Mouse (Mus musculus) brain, embryonic 14.5 days (tissue): ENCODE measurements around the gene Skiv2l. TPM values are rescaled to one million over a fixed set of nuclear protein-coding genes. Genes with fewer than 3 reads are reported as not detected.

Experiments
- DNase-seq: peaks from one replicate; pipeline ENCODE4 v3.0.0-alpha.2; 2011; ENCODE audit warnings: low read depth
- CTCF ChIP-seq: fragments of 200-500 bp; IDR thresholded peaks from 2 replicates; pipeline ENCODE4 v1.5.1; 2012; ENCODE audit warnings: inconsistent platforms, mild to moderate bottlenecking, moderate library complexity, borderline replicate concordance; ENCODE audit not compliant: insufficient read depth, insufficient read length; ENCODE audit errors: extremely low read depth
- POLR2A ChIP-seq: fragments of 200-500 bp; IDR thresholded peaks from 2 replicates; pipeline ENCODE4 v1.6.1; 2012; ENCODE audit warnings: mild to moderate bottlenecking, inconsistent platforms, borderline replicate concordance; ENCODE audit not compliant: poor library complexity, insufficient read depth, insufficient read length, severe bottlenecking; ENCODE audit errors: extremely low read depth
- polyA plus RNA-seq: library from polyadenylated mRNA; depleted of rRNA; stranded (reverse); fragments of >200 nt; gene quantifications from 2 replicates; pipeline ENCODE4 v1.2.3, GENCODE M21; 2012; rRNA removed

Gene Skiv2l
- polyA plus RNA-seq, 1 experiment, result 88.8 TPM

DNA sequence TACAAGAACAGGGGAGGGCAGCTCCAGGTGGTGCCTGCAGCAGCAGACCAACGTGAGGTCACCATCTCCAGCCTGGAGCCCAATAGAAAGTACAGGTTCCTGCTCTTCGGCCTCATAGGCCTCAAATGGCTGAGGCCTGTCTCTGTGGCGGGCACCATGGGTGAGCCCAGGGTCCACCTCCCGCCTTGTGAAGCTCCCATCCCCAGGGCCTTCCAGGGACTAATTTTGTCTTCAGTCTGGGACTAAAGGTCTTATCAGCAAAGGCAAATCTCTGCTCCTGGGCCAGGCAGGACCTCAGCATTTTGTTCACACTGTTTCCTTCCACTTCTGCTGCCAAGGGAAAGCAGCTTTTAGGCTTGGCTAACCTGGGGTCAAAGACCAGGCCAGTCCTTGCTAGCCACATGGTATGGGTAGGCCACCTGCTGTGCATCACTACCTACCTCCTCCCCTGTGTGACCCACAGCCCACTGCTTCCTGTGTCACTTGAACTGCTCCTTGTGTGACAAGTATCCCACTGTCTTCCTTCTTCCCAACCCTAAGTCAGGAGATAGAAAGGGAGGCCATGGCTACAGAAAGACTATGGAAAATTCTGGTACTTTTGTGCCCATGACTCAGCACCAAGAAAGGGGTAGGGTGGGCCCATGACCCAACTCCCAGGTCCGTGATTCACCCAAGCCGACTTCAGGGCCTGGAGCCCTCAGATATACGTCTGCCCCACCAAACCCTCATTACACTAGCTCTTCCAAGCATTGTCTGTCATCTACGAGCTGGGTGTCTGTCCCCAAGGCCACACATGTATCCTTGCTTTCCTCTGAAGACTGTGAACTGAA lies 53.5 kb downstream of the Skiv2l start:
- no peak for DNase-seq
- TF ChIP-seq CTCF (no peak), POLR2A (no peak)

DNA sequence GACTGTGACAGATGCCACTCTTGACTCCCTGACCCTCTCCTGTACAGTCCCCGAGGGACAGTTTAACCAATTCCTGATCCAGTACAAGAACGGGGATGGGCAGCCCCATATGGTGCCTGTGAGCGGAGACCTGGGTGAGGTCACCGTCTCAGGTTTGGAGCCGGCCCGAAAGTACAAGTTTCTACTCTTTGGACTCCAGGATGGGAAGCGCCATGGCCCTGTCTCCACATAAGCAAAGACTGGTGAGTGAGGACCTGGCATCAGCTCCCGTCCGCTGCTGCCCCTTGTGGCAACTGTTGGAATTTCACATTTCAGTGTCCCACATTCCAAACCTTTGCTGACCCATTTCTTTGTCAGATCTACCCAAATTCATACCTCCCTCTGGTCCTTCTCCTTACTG lies 54.4 kb downstream of the Skiv2l start:
- peak; percentile 48; the same call in 1 of the 2 replicates for TF ChIP-seq CTCF
- TF ChIP-seq POLR2A, result no peak
- peak; percentile 2 for DNase-seq

- TF ChIP-seq CTCF, result no peak
- no peak for TF ChIP-seq POLR2A
- no peak for DNase-seq
Observed at GRCm38 (mm10) chr17:34795016-34795415, 55.0 kb downstream of the Skiv2l start.

Other genes with a start within 250 kb of the Skiv2l start
- gene Rnf5, start 246.5 kb downstream of the Skiv2l start, polyA plus RNA-seq, result 189 and 227 TPM in 2 replicates
- gene Agpat1, start 245.9 kb downstream of the Skiv2l start, polyA plus RNA-seq, result 251 and 279 TPM in 2 replicates
- 9.2 and 10.3 TPM in 2 replicates for gene Egfl8, start 234.2 kb downstream of the Skiv2l start, polyA plus RNA-seq
- 29.3 and 31.7 TPM in 2 replicates for gene Ppt2, start 221.7 kb downstream of the Skiv2l start, polyA plus RNA-seq
- 53.2 and 63.8 TPM in 2 replicates for gene Prrt1, start 220.7 kb downstream of the Skiv2l start, polyA plus RNA-seq
- gene Fkbpl, start 205.4 kb downstream of the Skiv2l start, polyA plus RNA-seq, result 3.8 and 6.8 TPM in 2 replicates
- 113 and 133 TPM in 2 replicates for gene Atf6b, start 203.1 kb downstream of the Skiv2l start, polyA plus RNA-seq
- gene Tnxb, start 179.7 kb downstream of the Skiv2l start, polyA plus RNA-seq, result 0.33 and 0.70 TPM in 2 replicates
- 0.04 TPM in 2 replicates for gene C4b, start 106.3 kb downstream of the Skiv2l start, polyA plus RNA-seq
- gene Cyp21a1, start 45.6 kb downstream of the Skiv2l start, polyA plus RNA-seq, result 0.04 TPM in 2 replicates
- 57.1 and 75.0 TPM in 2 replicates for gene Stk19, start 13.3 kb downstream of the Skiv2l start, polyA plus RNA-seq
- 73.5 and 101 TPM in 2 replicates for gene Dxo, start 13.2 kb downstream of the Skiv2l start, polyA plus RNA-seq
- 62.1 and 66.0 TPM in 2 replicates for gene Nelfe, start 181 bp upstream of the Skiv2l start, polyA plus RNA-seq
- gene Cfb, start 12.3 kb upstream of the Skiv2l start, polyA plus RNA-seq, result 0.21 and 0.42 TPM in 2 replicates
- gene Zbtb12, start 29.3 kb upstream of the Skiv2l start, polyA plus RNA-seq, result 116 and 135 TPM in 2 replicates
- 0.04 TPM in 1 of 2 replicates, not detected in the other for gene Gm20547, start 31.8 kb upstream of the Skiv2l start, polyA plus RNA-seq
- 1.1 and 2.3 TPM in 2 replicates for gene C2, start 48.1 kb upstream of the Skiv2l start, polyA plus RNA-seq
- 350 and 361 TPM in 2 replicates for gene Ehmt2, start 48.3 kb upstream of the Skiv2l start, polyA plus RNA-seq
- gene Slc44a4, start 64.3 kb upstream of the Skiv2l start, polyA plus RNA-seq, result 0.06 and 0.07 TPM in 2 replicates
- 28.0 and 29.6 TPM in 2 replicates for gene Neu1, start 81.0 kb upstream of the Skiv2l start, polyA plus RNA-seq
- 6.3 and 7.1 TPM in 2 replicates for gene Hspa1b, start 109.0 kb upstream of the Skiv2l start, polyA plus RNA-seq
- gene Gm20481, start 119.7 kb upstream of the Skiv2l start, polyA plus RNA-seq, result not detected in 2 replicates
- gene Hspa1a, start 121.9 kb upstream of the Skiv2l start, polyA plus RNA-seq, result 6.3 and 6.6 TPM in 2 replicates
- 0.14 and 0.40 TPM in 2 replicates for gene Hspa1l, start 122.5 kb upstream of the Skiv2l start, polyA plus RNA-seq
- gene Lsm2, start 131.7 kb upstream of the Skiv2l start, polyA plus RNA-seq, result 136 and 185 TPM in 2 replicates
- 99.2 and 119 TPM in 2 replicates for gene Vars, start 150.8 kb upstream of the Skiv2l start, polyA plus RNA-seq
- 0.49 and 0.71 TPM in 2 replicates for gene Vwa7, start 166.4 kb upstream of the Skiv2l start, polyA plus RNA-seq
- 4.0 and 6.5 TPM in 2 replicates for gene Sapcd1, start 177.8 kb upstream of the Skiv2l start, polyA plus RNA-seq
- gene Msh5, start 196.5 kb upstream of the Skiv2l start, polyA plus RNA-seq, result 4.2 and 6.4 TPM in 2 replicates
- 69.6 and 89.8 TPM in 2 replicates for gene Clic1, start 199.8 kb upstream of the Skiv2l start, polyA plus RNA-seq
- gene Ddah2, start 208.8 kb upstream of the Skiv2l start, polyA plus RNA-seq, result 322 and 438 TPM in 2 replicates
- 0.42 and 0.50 TPM in 2 replicates for gene Ly6g6c, start 215.2 kb upstream of the Skiv2l start, polyA plus RNA-seq
- 0.30 and 0.35 TPM in 2 replicates for gene Mpig6b, start 216.0 kb upstream of the Skiv2l start, polyA plus RNA-seq
- gene Ly6g6e, start 226.7 kb upstream of the Skiv2l start, polyA plus RNA-seq, result 1.2 and 12.4 TPM in 2 replicates
- 1.8 and 2.7 TPM in 2 replicates for gene Ly6g6d, start 227.9 kb upstream of the Skiv2l start, polyA plus RNA-seq
- 0.15 and 0.30 TPM in 2 replicates for gene Ly6g6f, start 235.4 kb upstream of the Skiv2l start, polyA plus RNA-seq
- gene Abhd16a, start 239.1 kb upstream of the Skiv2l start, polyA plus RNA-seq, result 91.0 and 135 TPM in 2 replicates